Mouse (Mus musculus) G1E-ER4 (cell line): ENCODE data around the gene Terf2. TPM values are rescaled to one million over a fixed set of nuclear protein-coding genes. Genes with fewer than 3 reads are reported as not detected.

ENCODE experiments used
- GATA1 ChIP-seq: IDR thresholded peaks from one replicate; pipeline ENCODE4 v1.8.0; 2012; ENCODE audit warnings: low read length, inconsistent platforms
- polyA plus RNA-seq: library from polyadenylated mRNA; stranded (reverse); fragments of >175 nt; gene quantifications from 2 replicates; pipeline ENCODE4 v1.2.3, GENCODE M21; 2012

Gene Terf2
- polyA plus RNA-seq, 1 experiment = 26.6 TPM

DNA sequence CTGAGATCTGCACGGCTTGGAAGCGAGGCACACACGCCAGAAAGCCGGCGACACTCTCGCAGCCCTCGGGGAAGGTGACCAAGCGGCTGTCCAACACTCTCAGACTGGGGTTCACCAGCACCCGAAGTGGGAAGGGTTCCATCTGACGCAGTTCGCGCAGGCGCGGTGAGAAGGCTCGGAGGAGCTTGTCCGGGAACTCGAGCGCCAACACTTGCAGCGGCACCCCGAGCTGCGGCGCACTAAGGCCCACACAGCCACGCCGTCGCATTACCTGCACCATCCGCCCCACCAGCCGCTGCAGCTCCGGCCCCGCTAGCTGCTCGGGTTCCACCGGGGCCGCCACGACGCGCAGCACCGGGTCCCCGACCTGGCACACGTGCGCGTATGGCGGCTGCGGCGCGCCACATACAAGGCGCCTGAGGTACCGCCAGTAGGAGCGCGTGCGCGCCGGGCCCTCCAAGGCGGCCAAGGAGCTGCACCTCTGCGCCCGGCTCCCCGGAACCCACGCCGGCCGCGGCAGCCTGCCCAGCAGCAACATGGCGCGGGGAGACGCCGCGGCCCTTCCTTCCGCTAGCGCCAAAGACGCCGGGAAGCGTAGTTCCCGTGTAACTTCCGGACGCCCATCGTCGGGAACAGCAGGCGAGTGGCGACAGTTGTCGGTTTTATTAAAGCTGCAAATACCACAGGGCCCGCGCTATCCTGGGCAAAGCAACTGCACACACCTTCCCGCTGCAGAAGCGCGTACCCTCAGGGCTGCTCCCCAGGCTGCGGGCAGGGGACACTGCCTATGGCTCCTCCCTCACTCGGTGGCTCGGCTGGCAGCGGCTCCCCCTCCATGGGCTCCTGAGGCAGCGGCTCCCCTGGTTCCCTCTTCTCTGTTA lies 48.0 kb downstream of the Terf2 start, which contains the start of gene Pdf:
Gene Pdf, minus strand, starts transcription at position 554 of the 881 bp plus-strand sequence.
- no peak for TF ChIP-seq GATA1

DNA sequence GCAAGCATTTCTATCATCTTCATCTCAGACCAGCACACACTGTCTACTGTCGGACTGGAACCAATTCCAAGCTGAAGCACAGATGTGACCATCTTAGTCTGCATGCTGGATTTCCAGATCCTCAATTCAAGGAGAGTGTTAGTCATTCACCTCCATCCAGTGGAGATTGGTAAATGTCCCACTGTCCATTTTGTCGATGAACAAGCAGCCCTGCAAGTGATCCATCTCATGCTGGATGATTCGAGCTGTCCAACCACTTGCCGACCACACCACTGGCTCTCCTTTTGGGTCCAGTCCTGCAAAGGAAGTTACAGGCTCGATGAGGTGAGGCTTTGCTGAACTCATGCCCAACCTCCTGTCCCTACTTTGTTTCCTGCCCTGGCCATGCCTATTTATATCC lies 49.4 kb downstream of the Terf2 start:
- no peak for TF ChIP-seq GATA1

DNA sequence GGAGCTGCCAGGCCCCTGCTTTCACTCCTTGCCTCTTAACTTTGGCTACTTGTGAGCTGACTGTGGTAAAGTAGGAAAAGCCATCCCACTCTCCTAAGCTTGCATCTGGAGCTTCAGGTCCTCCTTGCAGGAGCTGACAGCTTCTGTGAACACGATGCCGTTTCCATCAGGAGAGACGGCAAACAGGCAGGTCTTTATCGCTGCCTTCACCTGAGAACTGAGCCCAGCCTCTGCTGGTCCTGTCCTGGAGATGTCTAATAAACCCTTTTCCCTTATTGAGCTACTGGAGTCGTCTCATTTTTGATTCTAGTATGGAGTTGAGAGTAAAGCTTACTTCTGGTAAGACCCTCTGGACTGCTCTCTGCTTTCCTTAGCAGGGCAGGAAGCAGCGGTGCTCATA lies 50.9 kb downstream of the Terf2 start:
- no peak for TF ChIP-seq GATA1

DNA sequence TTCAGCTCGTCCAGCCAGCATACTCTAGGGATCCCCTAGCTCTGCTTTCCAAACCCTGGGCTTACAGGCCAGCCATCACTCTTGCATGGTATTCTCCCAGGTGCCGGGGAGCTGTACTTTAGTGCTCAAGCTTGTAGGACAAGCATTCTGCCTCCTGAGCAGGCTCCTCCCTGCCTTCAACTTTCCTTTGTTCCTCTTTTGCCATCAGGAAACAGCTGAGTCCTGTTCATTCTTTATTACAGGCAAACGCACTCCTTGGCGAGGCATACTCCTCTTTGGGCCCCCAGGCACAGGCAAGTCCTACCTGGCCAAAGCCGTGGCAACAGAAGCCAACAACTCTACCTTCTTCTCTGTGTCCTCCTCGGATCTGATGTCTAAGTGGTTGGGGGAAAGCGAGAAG lies 55.7 kb downstream of the Terf2 start:
- no peak for TF ChIP-seq GATA1

DNA sequence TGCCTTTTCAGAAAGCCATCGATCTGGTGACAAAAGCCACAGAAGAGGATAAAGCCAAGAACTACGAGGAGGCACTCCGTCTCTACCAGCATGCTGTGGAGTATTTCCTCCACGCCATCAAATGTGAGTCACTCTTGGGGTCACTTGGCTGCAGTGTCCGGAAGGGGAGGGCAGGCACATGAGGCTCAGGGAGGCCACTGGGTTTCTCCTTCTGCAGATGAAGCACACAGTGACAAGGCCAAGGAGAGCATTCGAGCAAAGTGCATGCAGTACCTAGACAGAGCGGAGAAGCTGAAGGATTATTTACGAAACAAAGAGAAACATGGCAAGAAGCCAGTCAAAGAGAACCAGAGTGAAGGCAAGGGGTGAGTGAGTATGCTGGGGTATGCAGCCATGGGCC lies 59.7 kb downstream of the Terf2 start:
- TF ChIP-seq GATA1 = no peak

DNA sequence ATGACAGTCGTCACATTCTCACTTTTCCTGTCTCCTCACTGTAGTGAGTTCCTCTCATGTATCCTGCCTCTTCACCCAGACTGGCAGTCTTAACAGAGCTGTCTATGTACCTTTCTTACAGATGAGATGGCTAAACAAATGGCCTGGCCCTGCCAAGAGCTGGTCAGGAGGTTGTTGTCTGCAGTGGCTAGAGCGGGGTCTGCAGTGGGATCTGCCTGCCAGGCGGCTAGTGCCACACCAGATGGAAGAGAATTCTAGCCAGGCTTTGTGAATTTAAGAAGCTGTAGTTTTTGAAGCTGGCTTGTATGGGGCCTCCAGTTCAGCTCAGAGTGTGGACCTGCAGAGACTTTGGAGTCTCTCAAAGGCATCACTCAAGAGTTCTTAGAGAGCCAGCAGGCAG lies 60.7 kb downstream of the Terf2 start:
- TF ChIP-seq GATA1 = no peak

DNA sequence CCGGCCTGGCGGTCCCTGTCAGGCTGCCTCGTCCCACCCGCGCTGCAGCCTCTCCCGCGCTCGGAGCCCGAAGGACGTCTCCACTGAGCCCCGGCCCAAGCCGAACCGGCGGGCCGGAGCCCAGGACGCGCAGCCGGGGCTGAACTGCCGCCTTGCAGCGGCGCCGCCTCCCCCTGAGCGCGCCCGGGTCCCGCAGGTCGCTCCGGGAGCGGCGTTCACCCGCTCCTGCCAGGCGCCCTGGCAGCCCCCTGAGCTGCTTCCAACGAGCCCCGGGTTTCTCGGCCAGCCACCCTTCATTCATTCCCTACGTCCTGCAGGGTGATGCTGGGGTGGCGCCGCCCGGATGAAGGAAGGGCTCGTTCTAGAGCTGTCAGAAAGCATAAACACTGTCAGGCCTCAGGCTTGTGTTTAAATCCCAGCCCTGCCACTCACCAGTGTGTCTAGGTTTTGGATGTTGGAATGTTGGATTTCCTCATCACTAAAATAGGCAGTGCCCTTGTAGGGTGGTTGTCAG lies 64.7 kb downstream of the Terf2 start:
- no peak for TF ChIP-seq GATA1

DNA sequence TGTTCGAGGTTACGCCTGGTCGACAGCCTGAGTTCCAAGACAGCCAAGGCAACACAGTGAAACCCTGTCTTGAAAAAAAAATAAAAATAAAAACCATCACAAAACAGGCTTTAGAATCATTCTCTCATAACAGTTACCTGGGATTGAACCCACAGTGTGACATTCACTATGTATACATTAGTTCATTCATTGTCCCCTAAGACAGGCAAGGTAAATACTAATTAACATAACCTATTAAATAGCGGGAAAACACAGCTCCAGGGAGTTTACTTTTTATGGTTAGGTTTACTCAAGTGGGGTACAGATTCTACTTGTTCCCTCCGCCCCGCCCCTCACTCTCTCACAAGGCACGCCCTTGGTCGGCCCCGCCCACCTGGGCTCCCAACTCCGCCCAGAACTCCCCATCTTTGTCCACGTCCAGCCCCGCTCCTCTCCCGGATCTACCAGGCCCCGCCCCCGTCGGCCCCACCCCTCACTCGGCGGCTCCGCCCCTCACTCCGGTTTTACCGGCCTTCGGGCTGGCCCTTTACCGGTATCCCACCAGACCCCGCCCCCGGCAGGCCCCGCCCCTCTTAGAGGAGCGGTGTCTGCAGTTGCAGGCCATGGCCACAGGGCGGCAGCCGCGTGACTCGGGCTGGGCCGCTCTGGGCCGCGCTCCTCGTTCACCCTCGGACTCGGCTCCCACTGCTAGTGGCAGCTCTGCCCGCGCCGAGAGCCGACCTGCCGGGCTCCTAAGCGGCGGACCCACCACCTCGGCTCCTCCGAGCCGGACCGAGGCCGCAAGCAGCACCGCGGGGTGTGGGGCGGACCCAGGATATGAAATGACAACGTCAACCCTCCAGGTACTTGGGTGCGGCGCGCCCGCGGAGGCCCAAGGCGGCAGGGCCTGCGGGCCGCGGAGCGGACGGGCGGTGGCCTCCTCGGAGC lies 65.4 kb downstream of the Terf2 start, which contains the start of gene Vps4a:
Gene Vps4a, plus strand, starts transcription at position 573 of the 927 bp plus-strand sequence.
- no peak for TF ChIP-seq GATA1

DNA sequence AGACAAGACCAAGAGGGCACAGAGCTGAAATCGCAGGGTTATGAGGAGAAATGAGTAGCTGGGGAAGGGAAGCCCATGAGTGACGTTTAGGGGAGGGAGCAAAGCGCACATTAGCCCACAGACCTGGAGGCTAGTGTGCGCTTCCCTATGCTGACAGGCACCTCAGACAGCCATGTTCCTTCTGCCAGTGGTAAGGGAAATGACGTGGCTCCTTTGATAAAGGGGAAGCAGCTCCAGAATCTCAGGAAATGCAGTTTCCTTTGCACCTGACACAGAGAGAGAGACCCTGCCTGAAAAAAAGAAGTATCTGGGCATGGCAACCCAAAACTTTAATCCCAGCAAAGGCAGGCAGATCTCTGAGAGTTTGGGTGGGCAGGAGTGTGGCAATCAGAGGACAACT lies 66.3 kb downstream of the Terf2 start:
- TF ChIP-seq GATA1 = no peak

DNA sequence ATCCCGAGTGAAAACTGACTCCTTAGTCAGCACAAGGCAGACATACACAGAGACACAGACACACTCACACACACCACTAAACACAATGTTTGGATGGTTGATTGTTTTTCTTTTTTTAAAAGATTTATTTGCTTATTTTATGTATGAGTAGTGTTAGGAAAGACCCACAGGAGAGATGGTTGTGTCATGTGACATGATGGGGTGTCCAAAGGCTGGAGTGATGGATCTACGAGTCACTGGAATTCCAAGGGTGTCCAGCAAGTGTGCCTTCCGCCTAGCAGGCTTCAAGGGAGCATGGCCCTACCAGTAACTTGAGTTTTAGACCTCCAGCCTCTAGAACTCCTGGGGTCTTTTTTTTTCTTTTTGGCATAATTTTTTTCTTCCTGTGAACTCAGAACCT lies 67.0 kb downstream of the Terf2 start:
- TF ChIP-seq GATA1 = no peak

DNA sequence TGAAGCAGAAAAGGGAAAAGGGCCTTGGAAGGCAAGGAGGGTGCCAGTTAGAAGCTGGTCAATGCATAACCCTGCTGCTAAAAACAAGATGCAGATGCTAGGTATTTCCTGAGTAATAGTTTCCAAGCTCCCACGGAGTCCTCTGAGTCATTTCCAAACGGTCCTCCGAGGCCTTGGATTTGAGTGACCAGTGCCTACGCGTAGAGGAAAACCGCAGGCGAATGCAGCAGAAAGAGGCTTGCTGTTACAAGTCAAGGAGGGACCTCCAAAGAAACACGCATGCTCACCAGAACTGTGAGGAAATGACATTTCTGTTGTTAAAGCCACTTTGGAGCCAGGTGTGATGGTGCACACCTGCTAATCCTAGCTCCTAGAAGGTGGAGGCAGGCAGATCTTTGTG lies 72.9 kb downstream of the Terf2 start:
- no peak for TF ChIP-seq GATA1

Other genes with a start within 250 kb of the Terf2 start
- gene Has3, start 226.3 kb downstream of the Terf2 start, polyA plus RNA-seq = 0.01 and 0.11 TPM in 2 replicates
- 20.3 and 25.0 TPM in 2 replicates for gene Utp4, start 202.9 kb downstream of the Terf2 start, polyA plus RNA-seq
- 6.4 and 8.2 TPM in 2 replicates for gene Sntb2, start 160.8 kb downstream of the Terf2 start, polyA plus RNA-seq
- gene Vps4a, start 65.3 kb downstream of the Terf2 start, polyA plus RNA-seq = 19.5 and 34.1 TPM in 2 replicates
- 8.1 and 13.1 TPM in 2 replicates for gene Pdf, start 47.9 kb downstream of the Terf2 start, polyA plus RNA-seq
- 26.1 and 36.7 TPM in 2 replicates for gene Cog8, start 39.9 kb downstream of the Terf2 start, polyA plus RNA-seq
- gene Nip7, start 39.7 kb downstream of the Terf2 start, polyA plus RNA-seq = 9.9 and 11.2 TPM in 2 replicates
- gene Tmed6, start 30.9 kb downstream of the Terf2 start, polyA plus RNA-seq = not detected in 2 replicates
- 36.2 and 39.2 TPM in 2 replicates for gene Cyb5b, start 54.1 kb upstream of the Terf2 start, polyA plus RNA-seq
- 1.7 and 2.3 TPM in 2 replicates for gene Nfat5, start 196.9 kb upstream of the Terf2 start, polyA plus RNA-seq